Mouse (Mus musculus) gastrocnemius, postnatal 25 days (tissue): ENCODE results near the gene Cand2. TPM values are rescaled to one million over a fixed set of nuclear protein-coding genes. Genes with fewer than 3 reads are reported as not detected.
"Not testable (repeated sequence)": the region's sequence is repeated elsewhere in the genome, so short reads cannot be mapped to it uniquely, and the experiment has no call there.

ENCODE experiments used
- DNase-seq: peaks from one replicate; pipeline ENCODE4 v3.0.0; 2022
- total RNA-seq, 2 experiments: library from RNA; stranded (reverse); gene quantifications; 1 replicate in 1 of 2; 2 replicates in 1 of 2; pipeline ENCODE4 v1.2.3; 2021

Cand2 gene
- total RNA-seq, 2 experiments from 2014 or later, result 61.9 to 64.2 TPM

- no peak for DNase-seq
Observed at GRCm38 (mm10) chr6:115773966-115774413, 348 bp upstream of the Cand2 start.

- peak; percentile 78 for DNase-seq
Observed at GRCm38 (mm10) chr6:115775838-115776237, 1.5 kb downstream of the Cand2 start.

- no peak for DNase-seq
Observed at GRCm38 (mm10) chr6:115776363-115776762, 2.0 kb downstream of the Cand2 start.

- no peak for DNase-seq
Observed at GRCm38 (mm10) chr6:115782781-115783180, 8.4 kb downstream of the Cand2 start.

- peak; percentile 53 for DNase-seq
Observed at GRCm38 (mm10) chr6:115791016-115791415, 16.7 kb downstream of the Cand2 start.

GRCm38 (mm10) chr6:115791842-115792686, 17.7 kb downstream of the Cand2 start:
- DNase-seq, result peak; percentile 71

- DNase-seq, result no peak
Observed at GRCm38 (mm10) chr6:115792691-115793215, 18.4 kb downstream of the Cand2 start.

- no peak for DNase-seq
Observed at GRCm38 (mm10) chr6:115801811-115802210, 27.5 kb downstream of the Cand2 start.

- peak; percentile 41 for DNase-seq
Observed at GRCm38 (mm10) chr6:115803541-115804382, 29.4 kb downstream of the Cand2 start.

- no peak for DNase-seq
Observed at GRCm38 (mm10) chr6:115804432-115805192, 30.3 kb downstream of the Cand2 start.

- DNase-seq, result no peak
Observed at GRCm38 (mm10) chr6:115807464-115808195, 33.3 kb downstream of the Cand2 start.

GRCm38 (mm10) chr6:115808196-115808487, 33.8 kb downstream of the Cand2 start:
- no peak for DNase-seq

GRCm38 (mm10) chr6:115808488-115809231, 34.3 kb downstream of the Cand2 start, which contains the start of gene Rpl32:
Gene Rpl32 (minus strand): TSS chr6:115808747.
- DNase-seq, result peak; percentile 81

- DNase-seq, result no peak
Observed at GRCm38 (mm10) chr6:115811606-115812005, 37.3 kb downstream of the Cand2 start.

GRCm38 (mm10) chr6:115814104-115814503, 39.8 kb downstream of the Cand2 start:
- peak; percentile 68 for DNase-seq

GRCm38 (mm10) chr6:115815041-115815440, 40.7 kb downstream of the Cand2 start:
- DNase-seq, result no peak

GRCm38 (mm10) chr6:115818129-115818528, 43.8 kb downstream of the Cand2 start:
- no peak for DNase-seq

GRCm38 (mm10) chr6:115821216-115821993, 47.1 kb downstream of the Cand2 start:
- DNase-seq, result no peak

GRCm38 (mm10) chr6:115823850-115824464, 49.6 kb downstream of the Cand2 start:
- not testable (repeated sequence) for DNase-seq
